Mouse (Mus musculus) hindbrain, embryonic 12.5 days (tissue): ENCODE measurements around the gene Enah. TPM values are rescaled to one million over a fixed set of nuclear protein-coding genes. Genes with fewer than 3 reads are reported as not detected.

Experiments
- ATAC-seq: fragments of 200-750 bp; cut with Nextera tagmentation; 2 replicates; pipeline ENCODE4 v1.8.0; 2017; ENCODE audit warnings: moderate TSS enrichment; ENCODE audit not compliant: low FRiP score
- H3K27ac ChIP-seq: fragments of 300-500 bp; sonication (generic); 2 replicates; pipeline ENCODE4 v1.5.1; 2016; ENCODE audit warnings: mild to moderate bottlenecking
- H3K27me3 ChIP-seq: fragments of 300-500 bp; sonication (generic); 2 replicates; pipeline ENCODE4 v1.6.1; 2016; ENCODE audit warnings: mild to moderate bottlenecking
- H3K36me3 ChIP-seq: fragments of 300-500 bp; sonication (generic); 2 replicates; pipeline ENCODE4 v1.6.1; 2016; ENCODE audit warnings: mild to moderate bottlenecking
- H3K4me1 ChIP-seq: fragments of 300-500 bp; sonication (generic); 2 replicates; pipeline ENCODE4 v1.6.1; 2016
- H3K4me2 ChIP-seq: fragments of 300-500 bp; sonication (generic); replicated peaks from 2 replicates; pipeline ENCODE4 v1.6.1; 2016; ENCODE audit warnings: mild to moderate bottlenecking
- H3K4me3 ChIP-seq: fragments of 300-500 bp; sonication (generic); 2 replicates; pipeline ENCODE4 v1.5.1; 2016; ENCODE audit warnings: mild to moderate bottlenecking
- H3K9ac ChIP-seq: fragments of 300-500 bp; sonication (generic); 2 replicates; pipeline ENCODE4 v1.6.1; 2016; ENCODE audit warnings: mild to moderate bottlenecking, moderate library complexity
- H3K9me3 ChIP-seq: fragments of 300-500 bp; sonication (generic); replicated peaks from 2 replicates; pipeline ENCODE4 v1.6.1; 2016; ENCODE audit warnings: mild to moderate bottlenecking
- whole genome bisulfite sequencing: fragments of 180-500 bp; shearing (Covaris S2); methylation state at CpG from one replicate; pipeline ENCODE4 v1.1.7; 2016; 5-methylcytosine and 5-hydroxymethylcytosine counted together
- polyA plus RNA-seq: library from polyadenylated mRNA; unstranded; fragments of >200 nt; fragmentation: Nextera tagmentation; extraction: Ambion mirVana; gene quantifications from 2 replicates; pipeline ENCODE4 v1.2.1, GENCODE M21; 2016

Gene Enah
- polyA plus RNA-seq, result 42.0 and 45.9 TPM in 2 replicates

GRCm38 (mm10) chr1:182019926-182020801 is at the start of gene Enah:
Gene Enah (minus strand): TSS chr1:182019990.
- Histone ChIP-seq H3K36me3 (no peaks in the 10 kb centered on the region), H3K27me3 (0 out of 2 replicates have a peak, but pooled peaks cover 4% of the 10 kb centered on the region), H3K4me3 (peak within 1 kb of the TSS; percentile 93), H3K9me3 (no peaks in the 10 kb centered on the region), H3K4me2 (peak within 1 kb of the TSS; percentile 64), H3K4me1 (peaks cover 19% of the 10 kb centered on the region), H3K9ac (peak within 1 kb of the TSS; percentile 100), H3K27ac (peak within 1 kb of the TSS; percentile 99)
- under 1% methylated on average over 60 of the region's 109 CpGs for WGBS
- peak; percentile 88 for ATAC-seq

GRCm38 (mm10) chr1:182068136-182068535 is 48.3 kb upstream of the Enah start:
- no peak overlapping the region for H3K4me2 ChIP-seq

GRCm38 (mm10) chr1:182066527-182067465 is 47.0 kb upstream of the Enah start:
- Histone ChIP-seq H3K9me3 (no peaks in the 10 kb centered on the region), H3K27ac (no peak overlapping the region), H3K4me3 (no peak overlapping the region), H3K4me1 (no peaks in the 10 kb centered on the region), H3K36me3 (no peaks in the 10 kb centered on the region), H3K27me3 (no peaks in the 10 kb centered on the region), H3K4me2 (no peak overlapping the region), H3K9ac (no peak overlapping the region)
- ATAC-seq, result no peak
- 78% methylated on average over 9 of the region's 9 CpGs for WGBS

More at GRCm38 (mm10) chr1:182068136-182068535, 48.3 kb upstream of the Enah start:
- Histone ChIP-seq H3K4me3 (no peak overlapping the region), H3K36me3 (no peaks in the 10 kb centered on the region), H3K27me3 (no peaks in the 10 kb centered on the region), H3K9ac (no peak overlapping the region), H3K27ac (no peak overlapping the region), H3K9me3 (no peaks in the 10 kb centered on the region), H3K4me1 (no peaks in the 10 kb centered on the region)
- ATAC-seq, result no peak
- 83% methylated on average over 7 of the region's 7 CpGs for WGBS

- H3K4me3 ChIP-seq, result no peak overlapping the region
- no peaks in the 10 kb centered on the region for H3K9me3 ChIP-seq
- no peaks in the 10 kb centered on the region for H3K36me3 ChIP-seq
- WGBS, result 75% methylated on average over 8 of the region's 8 CpGs
- no peaks in the 10 kb centered on the region for H3K27me3 ChIP-seq
- no peak overlapping the region for H3K27ac ChIP-seq
- H3K4me1 ChIP-seq, result no peaks in the 10 kb centered on the region
- H3K9ac ChIP-seq, result no peak overlapping the region
- no peak overlapping the region for H3K4me2 ChIP-seq
- no peak for ATAC-seq
These were observed 43.9 kb upstream of the Enah start for GRCm38 (mm10) chr1:182063716-182064115.

GRCm38 (mm10) chr1:182062801-182063200 is 43.0 kb upstream of the Enah start:
- WGBS, result 92% methylated on average over 8 of the region's 8 CpGs
- H3K4me2 ChIP-seq, result no peak overlapping the region
- no peak overlapping the region for H3K9ac ChIP-seq
- no peaks in the 10 kb centered on the region for H3K4me1 ChIP-seq
- H3K4me3 ChIP-seq, result no peak overlapping the region
- ATAC-seq, result no peak
- no peaks in the 10 kb centered on the region for H3K36me3 ChIP-seq
- no peaks in the 10 kb centered on the region for H3K27me3 ChIP-seq
- H3K27ac ChIP-seq, result no peak overlapping the region
- no peaks in the 10 kb centered on the region for H3K9me3 ChIP-seq

- H3K4me1 ChIP-seq, result no peaks in the 10 kb centered on the region
- no peak overlapping the region for H3K4me3 ChIP-seq
- no peaks in the 10 kb centered on the region for H3K9me3 ChIP-seq
- no peaks in the 10 kb centered on the region for H3K27me3 ChIP-seq
- 90% methylated on average over 4 of the region's 4 CpGs for WGBS
- H3K36me3 ChIP-seq, result no peaks in the 10 kb centered on the region
- no peak overlapping the region for H3K9ac ChIP-seq
- no peak overlapping the region for H3K4me2 ChIP-seq
- ATAC-seq, result no peak
- H3K27ac ChIP-seq, result no peak overlapping the region
These were observed 41.4 kb upstream of the Enah start for GRCm38 (mm10) chr1:182061203-182061602.

- Histone ChIP-seq H3K4me2 (no peak overlapping the region), H3K9me3 (no peaks in the 10 kb centered on the region), H3K36me3 (no peaks in the 10 kb centered on the region), H3K4me3 (no peak overlapping the region), H3K27ac (no peak overlapping the region), H3K9ac (no peak overlapping the region), H3K4me1 (no peaks in the 10 kb centered on the region), H3K27me3 (no peaks in the 10 kb centered on the region)
- ATAC-seq, result no peak
- WGBS, result 82% methylated on average over 5 of the region's 5 CpGs
These were observed 40.0 kb upstream of the Enah start for GRCm38 (mm10) chr1:182059806-182060205.

GRCm38 (mm10) chr1:182057998-182058397 is 38.2 kb upstream of the Enah start:
- no peak overlapping the region for H3K4me3 ChIP-seq
- 77% methylated on average over 6 of the region's 6 CpGs for WGBS
- no peak overlapping the region for H3K9ac ChIP-seq
- no peak overlapping the region for H3K27ac ChIP-seq
- no peaks in the 10 kb centered on the region for H3K36me3 ChIP-seq
- H3K4me2 ChIP-seq, result no peak overlapping the region
- peaks cover 2% of the 10 kb centered on the region; the same call in 1 of the 2 replicates for H3K4me1 ChIP-seq
- ATAC-seq, result no peak
- no peaks in the 10 kb centered on the region for H3K9me3 ChIP-seq
- no peaks in the 10 kb centered on the region for H3K27me3 ChIP-seq

GRCm38 (mm10) chr1:182055122-182055521 is 35.3 kb upstream of the Enah start:
- H3K9me3 ChIP-seq, result no peaks in the 10 kb centered on the region
- H3K36me3 ChIP-seq, result no peaks in the 10 kb centered on the region
- peaks cover 5% of the 10 kb centered on the region; the same call in 1 of the 2 replicates for H3K4me1 ChIP-seq
- H3K9ac ChIP-seq, result no peak overlapping the region
- H3K27me3 ChIP-seq, result no peaks in the 10 kb centered on the region
- H3K27ac ChIP-seq, result no peak overlapping the region
- no peak overlapping the region for H3K4me3 ChIP-seq
- ATAC-seq, result no peak
- H3K4me2 ChIP-seq, result no peak overlapping the region
- WGBS, result 49% methylated on average over 9 of the region's 9 CpGs

GRCm38 (mm10) chr1:182054651-182055050 is 34.9 kb upstream of the Enah start:
- H3K4me3 ChIP-seq, result no peak overlapping the region
- H3K4me1 ChIP-seq, result peaks cover 5% of the 10 kb centered on the region; the same call in 1 of the 2 replicates
- H3K9ac ChIP-seq, result no peak overlapping the region
- no peaks in the 10 kb centered on the region for H3K27me3 ChIP-seq
- no peaks in the 10 kb centered on the region for H3K36me3 ChIP-seq
- 86% methylated on average over 6 of the region's 6 CpGs for WGBS
- ATAC-seq, result no peak
- H3K4me2 ChIP-seq, result no peak overlapping the region
- H3K27ac ChIP-seq, result no peak overlapping the region
- H3K9me3 ChIP-seq, result no peaks in the 10 kb centered on the region

- 29% methylated on average over 10 of the region's 10 CpGs for WGBS
- peak; percentile 63 for ATAC-seq
These were observed 33.2 kb upstream of the Enah start for GRCm38 (mm10) chr1:182052973-182053372.

GRCm38 (mm10) chr1:182052385-182052784 is 32.6 kb upstream of the Enah start:
- H3K27ac ChIP-seq, result no peak overlapping the region
- H3K4me3 ChIP-seq, result no peak overlapping the region
- H3K36me3 ChIP-seq, result no peaks in the 10 kb centered on the region
- peaks cover 5% of the 10 kb centered on the region; the same call in 1 of the 2 replicates for H3K4me1 ChIP-seq
- H3K9me3 ChIP-seq, result no peaks in the 10 kb centered on the region
- 74% methylated on average over 7 of the region's 7 CpGs for WGBS
- no peaks in the 10 kb centered on the region for H3K27me3 ChIP-seq
- H3K4me2 ChIP-seq, result no peak overlapping the region
- ATAC-seq, result no peak
- H3K9ac ChIP-seq, result no peak overlapping the region

More at GRCm38 (mm10) chr1:182052973-182053372, 33.2 kb upstream of the Enah start:
- Histone ChIP-seq H3K9me3 (no peaks in the 10 kb centered on the region), H3K36me3 (no peaks in the 10 kb centered on the region), H3K4me2 (no peak overlapping the region; the same call in 1 of the 2 replicates), H3K9ac (no peak overlapping the region), H3K4me3 (no peak overlapping the region), H3K4me1 (peaks cover 5% of the 10 kb centered on the region; the same call in 1 of the 2 replicates), H3K27ac (peak overlapping the region; percentile 60), H3K27me3 (no peaks in the 10 kb centered on the region)
